Mouse (Mus musculus) ES-E14 (cell line): ENCODE measurements around the gene Rpa1. TPM values are rescaled to one million over a fixed set of nuclear protein-coding genes. Genes with fewer than 3 reads are reported as not detected.

Experiments
- DNase-seq: peaks from one replicate; pipeline ENCODE4 v3.0.0-alpha.2; 2013; ENCODE audit warnings: low read depth, low spot score
- H3K27ac ChIP-seq: 2 replicates; pipeline ENCODE4 v1.5.1; 2012; ENCODE audit warnings: low read depth, mild to moderate bottlenecking, low read length, moderate library complexity, mixed read lengths; ENCODE audit not compliant: poor library complexity, insufficient read depth, severe bottlenecking
- H3K36me3 ChIP-seq: 2 replicates; pipeline ENCODE4 v1.6.1; 2012; ENCODE audit warnings: mild to moderate bottlenecking, low read length, moderate library complexity, mixed read lengths; ENCODE audit not compliant: control insufficient read depth, poor library complexity, insufficient read depth, severe bottlenecking
- H3K4me1 ChIP-seq, 2 experiments: fragments of 150-350 bp in 1 of 2; sonication (generic) in 1 of 2; 2 replicates each; pipeline ENCODE4 v1.6.1; 2012; ENCODE audit warnings: low read length in 2 of 2, mild to moderate bottlenecking in 1 of 2, mixed read lengths in 1 of 2; ENCODE audit not compliant: control insufficient read depth in 2 of 2, insufficient read depth in 2 of 2, poor library complexity in 1 of 2
- H3K4me3 ChIP-seq, 2 experiments: fragments of 150-350 bp in 1 of 2; sonication (generic) in 1 of 2; 2 replicates each; pipeline ENCODE4 v1.5.1; 2012; ENCODE audit warnings: low read length in 2 of 2, low read depth in 1 of 2, mild to moderate bottlenecking in 1 of 2, mixed read lengths in 1 of 2; ENCODE audit not compliant: insufficient read depth in 1 of 2, poor library complexity in 1 of 2, severe bottlenecking in 1 of 2
- H3K9ac ChIP-seq: 2 replicates; pipeline ENCODE4 v1.6.1; 2012; ENCODE audit warnings: low read depth, mild to moderate bottlenecking, low read length, mixed read lengths; ENCODE audit not compliant: poor library complexity, insufficient read depth, severe bottlenecking
- H3K9me3 ChIP-seq: fragments of 150-350 bp; sonication (generic); 2 replicates; pipeline ENCODE4 v1.6.1; 2012; ENCODE audit warnings: low read depth, mild to moderate bottlenecking, low read length; ENCODE audit not compliant: control insufficient read depth, insufficient read depth
- CHD2 ChIP-seq: IDR thresholded peaks from 2 replicates; pipeline ENCODE4 v1.6.1; 2014; ENCODE audit warnings: mild to moderate bottlenecking, low read depth, low read length, inconsistent platforms
- HCFC1 ChIP-seq: IDR thresholded peaks from 2 replicates; pipeline ENCODE4 v1.6.1; 2012; ENCODE audit warnings: low read length, inconsistent platforms, borderline replicate concordance; ENCODE audit not compliant: insufficient read depth
- MAFK ChIP-seq: IDR thresholded peaks from 2 replicates; pipeline ENCODE4 v1.6.1; 2014; ENCODE audit warnings: mild to moderate bottlenecking, low read depth, low read length, inconsistent platforms; ENCODE audit not compliant: insufficient read depth
- ZC3H11A ChIP-seq: IDR thresholded peaks from 2 replicates; pipeline ENCODE4 v1.6.1; 2012; ENCODE audit warnings: low read depth, mild to moderate bottlenecking, inconsistent platforms, low read length, borderline replicate concordance
- ZNF384 ChIP-seq: IDR thresholded peaks from 2 replicates; pipeline ENCODE4 v1.6.1; 2012; ENCODE audit warnings: low read depth, low read length, inconsistent platforms
- in situ Hi-C, 2 experiments: fragments of 600-800 bp; cut with MboI; formaldehyde crosslinking; loops; one replicate each; pipeline ENCODE4 v1.15.1; 2025; ENCODE audit warnings: low sequenced_read_pairs in 2 of 2, inconsistent platforms in 1 of 2; ENCODE audit not compliant: unreplicated experiment in 2 of 2
- total RNA-seq: library from RNA; depleted of rRNA; stranded (reverse); fragments of 300-350 nt; gene quantifications from 2 replicates; pipeline ENCODE4 v1.2.3, GENCODE M21; 2012

Rpa1 gene
- total RNA-seq, 1 experiment: 317 TPM

DNA sequence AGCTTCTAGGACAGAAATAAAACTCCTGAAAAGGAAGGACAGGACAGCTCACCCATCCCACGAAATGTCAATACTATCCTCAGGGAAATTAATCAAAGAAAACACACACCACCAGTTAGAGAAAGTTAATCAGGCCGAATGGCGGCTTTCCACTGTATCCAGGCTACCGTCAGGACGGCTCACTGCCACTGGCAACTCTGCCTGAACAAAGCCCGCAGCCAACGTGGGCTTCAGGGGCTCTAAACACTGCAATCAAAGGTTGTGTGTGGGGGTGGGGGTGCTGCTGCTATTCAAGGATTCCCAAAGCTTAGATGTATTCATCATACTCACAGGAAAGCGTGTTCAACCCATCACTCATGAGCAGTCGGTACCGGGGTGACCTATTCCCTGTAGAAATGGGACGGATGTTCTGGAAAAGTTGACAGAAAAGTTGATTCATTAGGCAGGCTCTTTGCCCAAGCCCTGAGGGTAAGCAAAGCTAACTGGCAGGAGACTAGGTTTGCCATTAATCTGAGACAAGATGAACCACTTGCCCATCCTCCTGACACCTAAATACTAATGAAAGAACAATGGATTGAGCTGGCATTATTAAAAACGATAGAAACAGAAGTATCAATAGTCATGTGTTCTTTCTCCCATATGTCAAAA is 7.3 kb downstream of the Rpa1 start:
- in situ Hi-C loops: no loop called here
- H3K4me3 ChIP-seq: no peak overlapping the region
- H3K4me1 ChIP-seq: peaks cover 0 to 5% of the 10 kb centered on the region in 2 experiments; a peak in 2 of 4 replicates
- no peak for DNase-seq
- H3K9me3 ChIP-seq: no peaks in the 10 kb centered on the region
- no peak overlapping the region for H3K27ac ChIP-seq
- TF ChIP-seq ZC3H11A: no peak
- TF ChIP-seq ZNF384: no peak
- no peak for TF ChIP-seq MAFK
- H3K36me3 ChIP-seq: peaks cover 42% of the 10 kb centered on the region
- no peak overlapping the region for H3K9ac ChIP-seq

DNA sequence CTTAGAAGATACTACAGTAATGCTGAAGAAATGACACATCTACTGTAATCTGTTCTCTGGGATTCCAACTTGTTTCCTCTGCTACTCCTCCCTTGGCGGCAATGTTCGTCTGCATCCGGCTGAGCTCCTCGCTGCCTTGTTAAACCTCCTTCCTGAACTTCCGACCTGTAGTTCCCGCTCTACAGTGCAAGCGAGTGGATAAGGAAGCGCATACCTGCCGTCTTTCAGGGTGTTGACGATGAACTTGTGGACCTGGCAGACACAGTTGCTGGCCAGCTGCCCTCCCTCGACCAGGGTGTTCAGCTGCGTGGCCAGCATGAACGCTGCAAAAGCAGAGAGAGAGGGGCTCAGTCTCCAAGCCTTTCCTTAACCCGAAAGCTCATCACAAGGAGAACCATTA is 8.0 kb downstream of the Rpa1 start:
- in situ Hi-C loops: no loop called here

GRCm38 (mm10) chr11:75337246-75337645 is 10.9 kb downstream of the Rpa1 start:
- no peaks in the 10 kb centered on the region for H3K9me3 ChIP-seq
- H3K36me3 ChIP-seq: peaks cover 49% of the 10 kb centered on the region
- TF ChIP-seq ZC3H11A: no peak
- in situ Hi-C loops: no loop called here
- H3K27ac ChIP-seq: no peak overlapping the region
- peaks cover 0 to 5% of the 10 kb centered on the region in 2 experiments; a peak in 2 of 4 replicates for H3K4me1 ChIP-seq
- no peak overlapping the region for H3K4me3 ChIP-seq
- DNase-seq: no peak
- H3K9ac ChIP-seq: no peak overlapping the region

More for the DNA sequence above, 8.0 kb downstream of the Rpa1 start:
- Histone ChIP-seq H3K4me1 (peaks cover 0 to 5% of the 10 kb centered on the region in 2 experiments; a peak in 3 of 4 replicates), H3K4me3 (no peak overlapping the region), H3K9ac (0 out of 2 replicates have a peak overlapping the region, but pooled peaks have one; percentile 22), H3K9me3 (no peaks in the 10 kb centered on the region), H3K36me3 (peaks cover 44% of the 10 kb centered on the region), H3K27ac (no peak overlapping the region)
- no peak for DNase-seq
- TF ChIP-seq HCFC1 (no peak), ZNF384 (no peak), MAFK (no peak), CHD2 (no peak), ZC3H11A (no peak)

- Histone ChIP-seq H3K4me1 (peaks cover 0 to 5% of the 10 kb centered on the region in 2 experiments; a peak in 2 of 4 replicates), H3K36me3 (peaks cover 53% of the 10 kb centered on the region), H3K9ac (no peak overlapping the region), H3K27ac (no peak overlapping the region), H3K9me3 (no peaks in the 10 kb centered on the region), H3K4me3 (no peak overlapping the region)
- in situ Hi-C loops: no loop called here
- DNase-seq: no peak
- TF ChIP-seq MAFK (no peak), HCFC1 (no peak), ZC3H11A (no peak)
Observed at GRCm38 (mm10) chr11:75336676-75337075, 11.4 kb downstream of the Rpa1 start.

- in situ Hi-C loops: no loop called here
- peaks cover 22% of the 10 kb centered on the region for H3K36me3 ChIP-seq
Observed at GRCm38 (mm10) chr11:75325969-75326311, 22.2 kb downstream of the Rpa1 start.

More at GRCm38 (mm10) chr11:75325969-75326311, 22.2 kb downstream of the Rpa1 start:
- Histone ChIP-seq H3K4me3 (no peak overlapping the region), H3K27ac (no peak overlapping the region), H3K4me1 (peaks cover 2 to 3% of the 10 kb centered on the region in 2 experiments; a peak in 2 of 4 replicates), H3K9me3 (no peaks in the 10 kb centered on the region), H3K9ac (no peak overlapping the region)
- TF ChIP-seq CHD2: no peak
- no peak for TF ChIP-seq MAFK
- no peak for TF ChIP-seq ZC3H11A
- TF ChIP-seq HCFC1: no peak
- no peak for TF ChIP-seq ZNF384
- no peak for DNase-seq
